Mouse (Mus musculus) midbrain, embryonic 11.5 days (tissue): ENCODE measurements around the gene E130309D02Rik. TPM values are rescaled to one million over a fixed set of nuclear protein-coding genes. Genes with fewer than 3 reads are reported as not detected.

Experiments
- ATAC-seq: fragments of 200-750 bp; cut with Nextera tagmentation; 2 replicates; pipeline ENCODE4 v1.8.0; 2017; ENCODE audit warnings: moderate TSS enrichment, moderate library complexity; ENCODE audit not compliant: low FRiP score
- DNase-seq: peaks from one replicate; pipeline ENCODE4 v3.0.0; 2015; ENCODE audit warnings: low spot score; ENCODE audit errors: missing footprints
- H3K27ac ChIP-seq: fragments of 300-500 bp; sonication (generic); 2 replicates; pipeline ENCODE4 v1.5.1; 2014; ENCODE audit warnings: low read depth, low read length
- H3K27me3 ChIP-seq: fragments of 300-500 bp; sonication (generic); 2 replicates; pipeline ENCODE4 v1.6.1; 2014; ENCODE audit warnings: mild to moderate bottlenecking, low read length, moderate library complexity, mixed read lengths; ENCODE audit not compliant: control insufficient read depth, insufficient read depth
- H3K36me3 ChIP-seq: fragments of 300-500 bp; sonication (generic); 2 replicates; pipeline ENCODE4 v1.6.1; 2014; ENCODE audit warnings: mild to moderate bottlenecking, low read length, moderate library complexity, mixed read lengths; ENCODE audit not compliant: control insufficient read depth, insufficient read depth
- H3K4me1 ChIP-seq: fragments of 300-500 bp; sonication (generic); 2 replicates; pipeline ENCODE4 v1.6.1; 2014; ENCODE audit warnings: low read length; ENCODE audit not compliant: control insufficient read depth, insufficient read depth
- H3K4me2 ChIP-seq: fragments of 300-500 bp; sonication (generic); 2 replicates; pipeline ENCODE4 v1.6.1; 2014; ENCODE audit warnings: mild to moderate bottlenecking, moderate library complexity
- H3K4me3 ChIP-seq: fragments of 300-500 bp; sonication (generic); 2 replicates; pipeline ENCODE4 v1.5.1; 2014; ENCODE audit warnings: low read depth, low read length
- H3K9ac ChIP-seq: fragments of 300-500 bp; sonication (generic); 2 replicates; pipeline ENCODE4 v1.6.1; 2014; ENCODE audit warnings: low read length
- H3K9me3 ChIP-seq: fragments of 300-500 bp; sonication (generic); 2 replicates; pipeline ENCODE4 v1.6.1; 2016; ENCODE audit warnings: low read length; ENCODE audit not compliant: control insufficient read depth
- WGBS: fragments of 180-500 bp; shearing (Covaris S2); extraction: QIAGEN DNeasy Blood & Tissue Kit; methylation state at CpG from one replicate; pipeline ENCODE4 v1.1.7; 2014; 5-methylcytosine and 5-hydroxymethylcytosine counted together
- polyA plus RNA-seq: library from polyadenylated mRNA; unstranded; fragments of >200 nt; fragmentation: Nextera tagmentation; extraction: Ambion mirVana; gene quantifications from 2 replicates; pipeline ENCODE4 v1.2.1, GENCODE M21; 2014

The E130309D02Rik gene
- polyA plus RNA-seq, 1 experiment from 2014 or later: 46.6 TPM

DNA sequence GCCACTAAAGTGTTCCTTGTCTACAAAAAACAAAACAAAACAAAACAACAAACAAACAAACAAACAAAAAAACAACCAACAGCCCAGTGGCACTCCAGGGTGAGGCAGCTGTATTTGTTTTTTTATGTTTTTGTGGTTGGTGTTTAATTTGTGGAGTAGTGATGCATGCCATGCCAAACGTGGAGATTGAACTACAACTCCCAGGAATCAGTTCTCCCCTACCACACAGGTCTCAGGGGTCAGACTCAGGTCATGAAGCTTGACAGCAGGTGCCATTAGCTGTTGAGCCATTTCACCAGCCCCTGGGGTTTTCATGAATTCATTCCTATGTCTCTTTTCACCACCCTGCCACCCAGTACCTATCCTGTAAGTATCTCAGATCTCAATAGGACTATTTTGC, 49.8 kb downstream of the E130309D02Rik start:
- no peak for ATAC-seq
- Histone ChIP-seq H3K4me2 (no peak overlapping the region), H3K36me3 (peaks cover 15% of the 10 kb centered on the region), H3K27me3 (no peaks in the 10 kb centered on the region), H3K4me1 (peaks cover 10% of the 10 kb centered on the region), H3K9me3 (no peaks in the 10 kb centered on the region), H3K27ac (no peak overlapping the region), H3K4me3 (no peak overlapping the region), H3K9ac (no peak overlapping the region)
- 74% methylated on average over 1 of the region's 1 CpGs for WGBS
- no peak for DNase-seq

GRCm38 (mm10) chr5:143264689-143265088, 50.5 kb downstream of the E130309D02Rik start:
- no peak for ATAC-seq
- no peak overlapping the region for H3K4me3 ChIP-seq
- no peak overlapping the region for H3K27ac ChIP-seq
- H3K9me3 ChIP-seq: no peaks in the 10 kb centered on the region
- no peaks in the 10 kb centered on the region for H3K27me3 ChIP-seq
- 93% methylated on average over 10 of the region's 10 CpGs for WGBS
- H3K36me3 ChIP-seq: peaks cover 17% of the 10 kb centered on the region
- H3K9ac ChIP-seq: no peak overlapping the region
- H3K4me2 ChIP-seq: no peak overlapping the region
- peaks cover 7% of the 10 kb centered on the region for H3K4me1 ChIP-seq
- DNase-seq: no peak

DNA sequence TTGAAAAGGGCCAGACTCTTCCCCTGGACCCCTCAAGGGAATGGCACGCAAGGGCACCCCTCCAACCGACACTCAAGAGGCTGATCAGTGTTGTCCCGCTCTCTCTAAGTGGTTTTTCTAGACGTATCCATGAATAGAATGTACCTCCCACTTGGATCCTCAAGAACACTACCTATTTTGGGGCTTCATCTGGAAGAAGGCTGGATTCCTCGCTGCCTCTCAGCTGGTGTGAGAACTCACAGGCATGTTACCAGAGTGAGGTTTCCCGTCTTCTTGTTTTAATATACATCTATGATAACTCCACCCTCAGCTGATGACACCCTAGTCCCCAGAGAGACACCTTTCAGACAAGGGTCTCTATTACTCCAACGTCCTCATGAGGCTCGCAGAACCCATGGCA, 53.5 kb downstream of the E130309D02Rik start:
- no peak for ATAC-seq
- Histone ChIP-seq H3K36me3 (peaks cover 22% of the 10 kb centered on the region), H3K9me3 (no peaks in the 10 kb centered on the region)

DNA sequence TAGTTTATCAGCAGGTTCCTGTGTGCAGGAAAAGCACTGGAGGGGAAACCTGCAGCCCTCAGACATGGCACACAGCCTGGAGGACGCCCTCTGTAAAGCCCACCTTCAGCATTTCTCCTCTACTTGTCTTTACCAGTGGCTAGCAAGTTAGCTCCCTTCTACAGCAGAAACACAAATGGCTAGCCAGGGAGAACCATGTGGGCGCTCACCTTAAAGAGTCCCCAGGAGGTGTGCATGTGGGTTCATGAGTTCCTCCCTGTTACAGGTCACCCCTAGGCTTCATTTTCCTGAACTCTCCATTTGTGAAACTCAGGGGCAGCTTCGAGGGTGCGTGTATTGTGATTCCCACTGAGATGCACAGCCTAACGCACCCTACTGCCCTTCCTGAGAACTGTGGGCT, 59.4 kb downstream of the E130309D02Rik start:
- 78% methylated on average over 5 of the region's 5 CpGs for WGBS
- no peak overlapping the region for H3K27ac ChIP-seq
- no peak for ATAC-seq

More for the DNA sequence above, 53.5 kb downstream of the E130309D02Rik start:
- no peak for DNase-seq
- Histone ChIP-seq H3K9ac (no peak overlapping the region), H3K4me3 (no peak overlapping the region), H3K4me1 (no peaks in the 10 kb centered on the region), H3K27ac (no peak overlapping the region), H3K4me2 (no peak overlapping the region), H3K27me3 (peaks cover 13% of the 10 kb centered on the region)
- WGBS: 94% methylated on average over 8 of the region's 8 CpGs

DNA sequence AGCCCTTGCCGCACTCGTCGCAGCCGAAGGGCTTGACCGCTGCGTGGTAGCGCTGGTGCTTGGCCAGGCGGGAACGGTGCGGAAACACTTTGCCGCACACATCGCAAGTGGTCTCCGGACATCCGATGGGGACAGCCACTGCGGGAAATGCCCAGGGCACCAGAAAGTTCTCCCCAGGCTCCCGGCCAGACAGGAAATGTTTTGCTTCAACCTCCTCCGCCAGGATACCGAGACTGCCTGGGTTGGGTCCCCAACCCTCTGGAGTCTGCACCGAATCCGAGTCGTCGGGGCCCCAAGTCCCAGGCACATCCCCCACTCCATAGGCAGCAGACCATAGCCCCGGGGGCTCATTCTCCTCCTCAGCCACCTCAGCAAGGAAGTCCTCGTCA, 60.0 kb downstream of the E130309D02Rik start:
- H3K27ac ChIP-seq: no peak overlapping the region
- 11% methylated on average over 24 of the region's 24 CpGs for WGBS
- DNase-seq (peak; percentile 90), ATAC-seq (no peak)
- H3K9ac ChIP-seq: no peak overlapping the region
- no peaks in the 10 kb centered on the region for H3K9me3 ChIP-seq
- H3K4me1 ChIP-seq: peaks cover 14% of the 10 kb centered on the region
- H3K4me2 ChIP-seq: no peak overlapping the region
- H3K36me3 ChIP-seq: peaks cover 10% of the 10 kb centered on the region; the same call in 1 of the 2 replicates
- peaks cover 65% of the 10 kb centered on the region for H3K27me3 ChIP-seq
- H3K4me3 ChIP-seq: no peak overlapping the region

More for the DNA sequence above, 59.4 kb downstream of the E130309D02Rik start:
- peaks cover 16% of the 10 kb centered on the region for H3K36me3 ChIP-seq
- no peak overlapping the region for H3K9ac ChIP-seq
- DNase-seq: peak; percentile 87
- peaks cover 14% of the 10 kb centered on the region for H3K4me1 ChIP-seq
- no peaks in the 10 kb centered on the region for H3K9me3 ChIP-seq
- no peak overlapping the region for H3K4me3 ChIP-seq
- peaks cover 65% of the 10 kb centered on the region for H3K27me3 ChIP-seq
- H3K4me2 ChIP-seq: no peak overlapping the region

GRCm38 (mm10) chr5:143254487-143255130, 60.6 kb downstream of the E130309D02Rik start:
- no peak overlapping the region for H3K27ac ChIP-seq
- no peaks in the 10 kb centered on the region for H3K9me3 ChIP-seq
- peaks cover 10% of the 10 kb centered on the region; the same call in 1 of the 2 replicates for H3K36me3 ChIP-seq
- WGBS: 4% methylated on average over 66 of the region's 66 CpGs
- ATAC-seq (0 out of 2 replicates have a peak, but pooled peaks have one; percentile 22), DNase-seq (no peak)
- peaks cover 65% of the 10 kb centered on the region for H3K27me3 ChIP-seq
- H3K4me3 ChIP-seq: peak overlapping the region; percentile 35; the same call in 1 of the 2 replicates
- H3K4me2 ChIP-seq: no peak overlapping the region
- peaks cover 14% of the 10 kb centered on the region for H3K4me1 ChIP-seq
- H3K9ac ChIP-seq: no peak overlapping the region

- H3K27me3 ChIP-seq: peaks cover 65% of the 10 kb centered on the region
- H3K4me2 ChIP-seq: peak overlapping the region; percentile 53
- peak; percentile 94 for DNase-seq
- 0 out of 2 replicates have a peak, but pooled peaks have one; percentile 8 for ATAC-seq
- peaks cover 14% of the 10 kb centered on the region for H3K4me1 ChIP-seq
- H3K9me3 ChIP-seq: no peaks in the 10 kb centered on the region
- WGBS: 3% methylated on average over 78 of the region's 81 CpGs
- peak overlapping the region; percentile 35 for H3K4me3 ChIP-seq
- H3K36me3 ChIP-seq: peaks cover 10% of the 10 kb centered on the region; the same call in 1 of the 2 replicates
- H3K9ac ChIP-seq: peak overlapping the region; percentile 24; the same call in 1 of the 2 replicates
- no peak overlapping the region for H3K27ac ChIP-seq
These were observed 61.2 kb downstream of the E130309D02Rik start for GRCm38 (mm10) chr5:143253881-143254486.

- peak overlapping the region; percentile 53 for H3K4me2 ChIP-seq
- peaks cover 13% of the 10 kb centered on the region; the same call in 1 of the 2 replicates for H3K36me3 ChIP-seq
- DNase-seq (peak; percentile 95), ATAC-seq (peak; percentile 19; the same call in 1 of the 2 replicates)
- no peaks in the 10 kb centered on the region for H3K9me3 ChIP-seq
- peak overlapping the region; percentile 35 for H3K4me3 ChIP-seq
- peaks cover 14% of the 10 kb centered on the region for H3K4me1 ChIP-seq
- H3K27me3 ChIP-seq: peaks cover 65% of the 10 kb centered on the region
- no peak overlapping the region for H3K27ac ChIP-seq
- H3K9ac ChIP-seq: no peak overlapping the region
- WGBS: 2% methylated on average over 103 of the region's 103 CpGs
These were observed 61.8 kb downstream of the E130309D02Rik start for GRCm38 (mm10) chr5:143253186-143253880.
